Mouse (Mus musculus): ENCODE measurements at regions not wholly inside any gene's neighbourhood (a gene's known extent, or its start where the extent isn't known, plus 50 kb on each side); places are given as distances from the start of the nearest gene placed in this dataset.

GRCm38 (mm10) chr3:150296057-150296710 lies 1141.5 kb upstream of the Adgrl4 start:
- no peaks in the 10 kb centered on the region for H3K9me3 ChIP-seq
- no peaks in the 10 kb centered on the region for H3K27me3 ChIP-seq (ENCODE audit: insufficient read depth, poor library complexity, severe bottlenecking)
- 75% methylated on average over 2 of the region's 2 CpGs for WGBS
- H3K36me3 ChIP-seq = no peaks in the 10 kb centered on the region
- H3K27ac ChIP-seq = no peak overlapping the region
- no peak overlapping the region for H3K4me3 ChIP-seq
- no peaks in the 10 kb centered on the region for H3K4me1 ChIP-seq (replicated peaks)
- DNase-seq (ENCODE audit: low spot score) = no peak

DNA sequence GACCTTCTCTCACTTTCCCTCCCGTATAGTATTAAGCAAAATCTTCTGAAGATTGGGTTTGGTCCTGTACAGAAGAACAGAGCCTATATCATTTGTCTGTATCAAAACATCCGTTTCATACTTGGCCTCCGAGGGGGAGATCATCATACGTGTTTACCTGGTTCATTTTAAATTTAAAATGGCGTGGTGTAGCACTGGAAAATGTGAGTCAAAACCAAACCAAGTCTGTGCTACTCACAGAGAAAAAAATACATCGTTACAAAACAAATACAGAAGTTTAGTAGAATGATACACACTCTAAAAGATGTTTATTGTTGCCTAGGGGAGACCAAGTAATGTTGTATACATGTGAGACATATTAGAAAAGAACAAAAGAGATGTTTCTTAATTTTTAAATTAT lies 1108.9 kb upstream of the Adgrl4 start:
- H3K36me3 ChIP-seq = no peaks in the 10 kb centered on the region
- H3K27ac ChIP-seq = no peak overlapping the region
- WGBS = 88% methylated on average over 6 of the region's 6 CpGs
- no peak for DNase-seq (ENCODE audit: low spot score)
- no peaks in the 10 kb centered on the region for H3K27me3 ChIP-seq (ENCODE audit: insufficient read depth, poor library complexity, severe bottlenecking)
- no peaks in the 10 kb centered on the region for H3K4me1 ChIP-seq (replicated peaks)
- no peak overlapping the region for H3K4me3 ChIP-seq
- no peaks in the 10 kb centered on the region for H3K9me3 ChIP-seq

DNA sequence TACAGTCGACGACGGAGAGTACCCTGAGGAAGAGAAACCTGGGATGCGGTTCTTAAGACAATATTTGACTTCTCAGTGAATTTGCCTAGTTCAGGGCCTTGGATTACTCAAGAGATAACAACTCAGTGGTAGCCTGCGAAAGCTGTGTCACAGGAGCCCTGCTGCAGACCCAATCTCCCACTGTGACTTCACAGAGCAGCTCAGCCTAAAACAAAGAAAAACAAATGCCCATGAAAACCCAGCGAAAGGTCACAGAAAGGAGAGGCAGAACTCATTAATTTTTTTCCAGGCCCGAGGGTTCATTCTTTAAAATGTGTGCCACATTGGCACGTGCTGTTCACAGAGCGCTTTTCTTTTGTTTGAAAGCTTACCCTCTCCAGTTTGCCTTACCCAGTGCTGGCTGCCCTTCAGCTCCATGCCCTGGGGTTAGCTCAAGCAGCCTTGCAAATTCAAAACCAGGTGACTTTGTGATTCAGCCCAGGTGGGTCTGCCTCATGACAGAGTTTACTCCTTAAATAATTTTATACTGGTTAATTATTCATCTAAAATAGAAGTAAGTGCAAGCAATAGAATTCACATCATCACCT lies 1085.5 kb upstream of the Adgrl4 start:
- Histone ChIP-seq H3K4me3 (no peak overlapping the region), H3K4me1 (replicated peaks) (peaks cover 13% of the 10 kb centered on the region), H3K36me3 (no peaks in the 10 kb centered on the region), H3K27me3 (ENCODE audit: insufficient read depth, poor library complexity, severe bottlenecking) (no peaks in the 10 kb centered on the region), H3K27ac (no peak overlapping the region), H3K9me3 (no peaks in the 10 kb centered on the region)
- 23% methylated on average over 9 of the region's 9 CpGs for WGBS
- DNase-seq (ENCODE audit: low spot score) = no peak

GRCm38 (mm10) chr3:150365766-150366165 lies 1071.9 kb upstream of the Adgrl4 start:
- Histone ChIP-seq H3K4me3 (no peak overlapping the region), H3K36me3 (no peaks in the 10 kb centered on the region), H3K27me3 (ENCODE audit: insufficient read depth, poor library complexity, severe bottlenecking) (no peaks in the 10 kb centered on the region), H3K4me1 (replicated peaks) (no peaks in the 10 kb centered on the region), H3K27ac (no peak overlapping the region), H3K9me3 (no peaks in the 10 kb centered on the region)
- WGBS = 90% methylated on average over 3 of the region's 3 CpGs
- no peak for DNase-seq (ENCODE audit: low spot score)

- Histone ChIP-seq H3K36me3 (no peaks in the 10 kb centered on the region), H3K9me3 (no peaks in the 10 kb centered on the region), H3K4me3 (no peak overlapping the region), H3K27ac (no peak overlapping the region), H3K27me3 (ENCODE audit: insufficient read depth, poor library complexity, severe bottlenecking) (no peaks in the 10 kb centered on the region), H3K4me1 (replicated peaks) (no peaks in the 10 kb centered on the region)
- 16% methylated on average over 1 of the region's 1 CpGs for WGBS
- peak; percentile 54 for DNase-seq (ENCODE audit: low spot score)
Observed at GRCm38 (mm10) chr3:150384996-150385627, 1052.6 kb upstream of the Adgrl4 start.

DNA sequence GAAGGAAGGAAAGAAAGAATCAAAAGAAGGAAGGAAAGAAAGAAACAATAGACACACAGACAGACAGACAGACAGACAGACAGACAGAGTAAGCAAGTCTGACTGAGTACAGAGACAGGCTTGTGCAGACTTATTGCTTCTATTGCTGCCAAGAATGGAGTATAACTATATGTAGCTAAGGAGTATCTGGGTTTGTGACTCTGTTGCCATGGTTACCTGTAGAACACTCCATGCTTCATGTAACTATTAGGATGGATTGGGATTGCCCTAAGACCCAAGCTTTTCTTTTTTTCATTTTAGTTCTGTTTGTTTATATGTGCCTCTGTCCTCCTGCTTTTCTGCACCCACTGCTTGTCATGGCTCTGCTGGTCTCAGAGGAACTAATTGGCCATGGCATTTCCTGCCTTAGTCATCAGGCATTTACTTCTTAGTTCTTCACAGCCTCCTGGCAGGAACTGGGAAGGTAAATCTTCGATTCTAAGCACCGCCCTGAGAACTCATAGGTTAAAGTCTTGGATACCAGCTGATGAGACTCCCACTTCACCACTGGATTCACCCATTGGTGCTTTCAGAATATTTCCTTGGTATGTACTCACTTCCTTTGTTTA lies 1035.9 kb upstream of the Adgrl4 start:
- H3K4me1 ChIP-seq (replicated peaks) = no peaks in the 10 kb centered on the region
- H3K27ac ChIP-seq = no peak overlapping the region
- H3K4me3 ChIP-seq = no peak overlapping the region
- no peaks in the 10 kb centered on the region for H3K9me3 ChIP-seq
- 93% methylated on average over 2 of the region's 2 CpGs for WGBS
- no peaks in the 10 kb centered on the region for H3K36me3 ChIP-seq
- no peak for DNase-seq (ENCODE audit: low spot score)
- H3K27me3 ChIP-seq (ENCODE audit: insufficient read depth, poor library complexity, severe bottlenecking) = no peaks in the 10 kb centered on the region

- H3K4me3 ChIP-seq = no peak overlapping the region
- no peaks in the 10 kb centered on the region for H3K27me3 ChIP-seq (ENCODE audit: insufficient read depth, poor library complexity, severe bottlenecking)
- no peak overlapping the region for H3K27ac ChIP-seq
- no peaks in the 10 kb centered on the region for H3K36me3 ChIP-seq
- H3K4me1 ChIP-seq (replicated peaks) = no peaks in the 10 kb centered on the region
- WGBS = 91% methylated on average over 6 of the region's 6 CpGs
- DNase-seq (ENCODE audit: low spot score) = no peak
- no peaks in the 10 kb centered on the region for H3K9me3 ChIP-seq
Observed at GRCm38 (mm10) chr3:150406086-150406485, 1031.6 kb upstream of the Adgrl4 start.

DNA sequence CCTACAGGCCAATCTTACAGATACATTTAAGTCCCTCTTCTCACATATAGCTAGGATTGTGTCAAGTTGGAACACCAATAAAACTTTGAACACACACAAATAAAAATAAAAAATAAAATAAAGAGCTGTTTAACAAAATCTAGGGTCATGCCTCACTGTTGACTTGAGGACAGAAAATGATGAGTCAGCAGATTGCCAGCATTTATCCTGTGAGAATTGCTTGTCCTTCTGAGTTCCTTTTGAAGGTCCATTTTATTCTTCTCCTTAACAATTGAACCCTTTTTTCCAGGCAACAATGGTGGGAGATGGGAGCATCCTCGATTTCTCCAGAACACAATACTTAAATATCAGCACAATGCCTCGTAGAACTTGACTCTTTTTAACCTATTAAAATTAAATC lies 1022.4 kb upstream of the Adgrl4 start:
- H3K27ac ChIP-seq = no peak overlapping the region
- no peak overlapping the region for H3K4me3 ChIP-seq
- H3K36me3 ChIP-seq = no peaks in the 10 kb centered on the region
- no peaks in the 10 kb centered on the region for H3K27me3 ChIP-seq (ENCODE audit: insufficient read depth, poor library complexity, severe bottlenecking)
- DNase-seq (ENCODE audit: low spot score) = no peak
- H3K9me3 ChIP-seq = no peaks in the 10 kb centered on the region
- no peaks in the 10 kb centered on the region for H3K4me1 ChIP-seq (replicated peaks)
- WGBS = 73% methylated on average over 2 of the region's 2 CpGs

GRCm38 (mm10) chr3:150416447-150416846 lies 1021.2 kb upstream of the Adgrl4 start:
- Histone ChIP-seq H3K9me3 (no peaks in the 10 kb centered on the region), H3K4me3 (no peak overlapping the region), H3K4me1 (replicated peaks) (no peaks in the 10 kb centered on the region), H3K27ac (no peak overlapping the region), H3K27me3 (ENCODE audit: insufficient read depth, poor library complexity, severe bottlenecking) (no peaks in the 10 kb centered on the region), H3K36me3 (no peaks in the 10 kb centered on the region)
- WGBS = 85% methylated on average over 3 of the region's 3 CpGs
- DNase-seq (ENCODE audit: low spot score) = no peak

DNA sequence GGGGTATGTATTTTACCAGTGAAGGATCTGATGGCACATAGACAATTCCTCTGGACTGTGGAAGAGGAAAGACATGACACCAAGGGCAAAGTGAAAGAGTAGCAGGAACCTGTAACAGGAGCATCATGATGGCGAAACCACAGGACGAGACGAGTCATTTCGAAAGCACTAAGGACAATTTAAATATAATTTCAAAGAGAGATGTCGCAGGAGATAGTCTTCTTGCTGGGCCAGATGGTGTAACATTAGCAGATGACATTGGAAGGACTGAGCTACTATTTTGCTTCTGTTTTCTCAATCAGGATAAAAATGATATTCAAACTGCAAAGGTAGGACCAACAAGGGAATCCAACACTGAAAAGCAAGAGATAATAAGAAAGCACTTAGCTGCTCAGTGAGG lies 1009.7 kb upstream of the Adgrl4 start:
- Histone ChIP-seq H3K4me1 (replicated peaks) (no peaks in the 10 kb centered on the region; the same call in 1 of the 2 replicates), H3K27ac (no peak overlapping the region), H3K36me3 (no peaks in the 10 kb centered on the region), H3K27me3 (ENCODE audit: insufficient read depth, poor library complexity, severe bottlenecking) (no peaks in the 10 kb centered on the region), H3K4me3 (no peak overlapping the region), H3K9me3 (no peaks in the 10 kb centered on the region)
- no peak for DNase-seq (ENCODE audit: low spot score)
- 94% methylated on average over 5 of the region's 5 CpGs for whole genome bisulfite sequencing

DNA sequence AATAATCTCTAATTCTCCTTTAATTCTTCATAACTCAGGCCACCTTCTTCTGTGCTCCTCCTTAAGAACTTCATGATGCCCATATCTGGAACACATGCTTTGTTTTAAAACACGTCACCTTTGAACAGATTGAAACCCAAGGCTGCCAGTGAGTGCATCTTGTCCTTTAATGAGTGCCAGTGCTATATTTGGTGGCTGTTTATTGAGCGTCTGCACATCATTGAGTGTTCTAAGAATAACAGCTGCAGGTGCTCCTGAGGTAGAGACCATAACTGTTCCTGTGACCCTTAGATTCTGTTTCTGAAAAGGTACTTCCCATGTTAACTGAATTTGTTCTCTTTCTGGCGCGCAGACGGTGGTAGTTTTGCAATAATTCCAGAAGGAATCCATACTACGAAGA lies 1006.4 kb upstream of the Adgrl4 start:
- Histone ChIP-seq H3K27ac (no peak overlapping the region), H3K4me1 (replicated peaks) (no peaks in the 10 kb centered on the region; the same call in 1 of the 2 replicates), H3K9me3 (no peaks in the 10 kb centered on the region), H3K27me3 (ENCODE audit: insufficient read depth, poor library complexity, severe bottlenecking) (no peaks in the 10 kb centered on the region), H3K4me3 (no peak overlapping the region), H3K36me3 (no peaks in the 10 kb centered on the region)
- DNase-seq (ENCODE audit: low spot score) = no peak
- 92% methylated on average over 6 of the region's 6 CpGs for WGBS

- WGBS = 78% methylated on average over 1 of the region's 1 CpGs
- H3K9me3 ChIP-seq = no peaks in the 10 kb centered on the region
- no peaks in the 10 kb centered on the region for H3K27me3 ChIP-seq (ENCODE audit: insufficient read depth, poor library complexity, severe bottlenecking)
- no peak for DNase-seq (ENCODE audit: low spot score)
- H3K4me3 ChIP-seq = no peak overlapping the region
- no peaks in the 10 kb centered on the region; the same call in 1 of the 2 replicates for H3K4me1 ChIP-seq (replicated peaks)
- no peaks in the 10 kb centered on the region for H3K36me3 ChIP-seq
- H3K27ac ChIP-seq = no peak overlapping the region
Observed at GRCm38 (mm10) chr3:150435199-150435598, 1002.5 kb upstream of the Adgrl4 start.

All from hindbrain, embryonic 10.5 days (tissue).